Mouse (Mus musculus) ES-E14 (cell line): Measurements from ENCODE around the gene Mbnl1.

Experiments
- CHD2 ChIP-seq: IDR thresholded peaks from 2 replicates; pipeline ENCODE4 v1.6.1; 2014; ENCODE audit warnings: mild to moderate bottlenecking, low read depth, low read length, inconsistent platforms
- HCFC1 ChIP-seq: IDR thresholded peaks from 2 replicates; pipeline ENCODE4 v1.6.1; 2012; ENCODE audit warnings: low read length, inconsistent platforms, borderline replicate concordance; ENCODE audit not compliant: insufficient read depth
- MAFK ChIP-seq: IDR thresholded peaks from 2 replicates; pipeline ENCODE4 v1.6.1; 2014; ENCODE audit warnings: mild to moderate bottlenecking, low read depth, low read length, inconsistent platforms; ENCODE audit not compliant: insufficient read depth
- ZC3H11A ChIP-seq: IDR thresholded peaks from 2 replicates; pipeline ENCODE4 v1.6.1; 2012; ENCODE audit warnings: low read depth, mild to moderate bottlenecking, inconsistent platforms, low read length, borderline replicate concordance
- ZNF384 ChIP-seq: IDR thresholded peaks from 2 replicates; pipeline ENCODE4 v1.6.1; 2012; ENCODE audit warnings: low read depth, low read length, inconsistent platforms

DNA sequence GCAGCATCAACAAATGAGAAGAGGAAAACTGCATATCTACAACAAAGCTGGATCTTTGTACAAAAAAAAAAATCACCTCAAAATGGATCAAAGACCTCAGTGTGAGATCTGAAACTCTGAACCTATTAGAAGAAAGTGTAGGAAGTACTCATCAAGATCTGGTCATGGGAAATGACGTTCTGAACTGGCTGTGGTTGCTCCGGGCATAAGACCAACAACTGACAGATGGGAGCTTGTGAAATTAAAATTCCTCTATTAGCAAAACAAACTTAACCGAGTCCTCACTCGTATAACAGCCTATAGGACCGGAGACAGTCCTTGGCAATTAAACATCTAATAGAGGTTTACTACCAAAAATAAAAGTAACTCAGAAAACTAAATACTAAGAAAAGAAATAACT, 166.5 kb downstream of the Mbnl1 start:
- TF ChIP-seq MAFK, result no peak
- no peak for TF ChIP-seq ZC3H11A
- TF ChIP-seq HCFC1, result no peak
- no peak for TF ChIP-seq CHD2
- no peak for TF ChIP-seq ZNF384
